Mouse (Mus musculus): ENCODE results near the gene Fkbpl. TPM values are rescaled to one million over a fixed set of nuclear protein-coding genes. Genes with fewer than 3 reads are reported as not detected.

Fkbpl gene
- polyA plus RNA-seq, 1 experiment from 2014 or later = 15.3 TPM

GRCm38 (mm10) chr17:34674524-34675204, 30.1 kb downstream of the Fkbpl start:
- Histone ChIP-seq H3K4me2 (replicated peaks) (no peak overlapping the region), H3K4me3 (no peak overlapping the region), H3K4me1 (peaks cover 15% of the 10 kb centered on the region), H3K9ac (replicated peaks) (no peak overlapping the region), H3K36me3 (no peaks in the 10 kb centered on the region), H3K27ac (replicated peaks) (no peak overlapping the region), H3K27me3 (peaks cover 43% of the 10 kb centered on the region), H3K9me3 (no peaks in the 10 kb centered on the region)
- no peak for ATAC-seq (replicated peaks)
- WGBS = 71% methylated on average over 11 of the region's 11 CpGs

DNA sequence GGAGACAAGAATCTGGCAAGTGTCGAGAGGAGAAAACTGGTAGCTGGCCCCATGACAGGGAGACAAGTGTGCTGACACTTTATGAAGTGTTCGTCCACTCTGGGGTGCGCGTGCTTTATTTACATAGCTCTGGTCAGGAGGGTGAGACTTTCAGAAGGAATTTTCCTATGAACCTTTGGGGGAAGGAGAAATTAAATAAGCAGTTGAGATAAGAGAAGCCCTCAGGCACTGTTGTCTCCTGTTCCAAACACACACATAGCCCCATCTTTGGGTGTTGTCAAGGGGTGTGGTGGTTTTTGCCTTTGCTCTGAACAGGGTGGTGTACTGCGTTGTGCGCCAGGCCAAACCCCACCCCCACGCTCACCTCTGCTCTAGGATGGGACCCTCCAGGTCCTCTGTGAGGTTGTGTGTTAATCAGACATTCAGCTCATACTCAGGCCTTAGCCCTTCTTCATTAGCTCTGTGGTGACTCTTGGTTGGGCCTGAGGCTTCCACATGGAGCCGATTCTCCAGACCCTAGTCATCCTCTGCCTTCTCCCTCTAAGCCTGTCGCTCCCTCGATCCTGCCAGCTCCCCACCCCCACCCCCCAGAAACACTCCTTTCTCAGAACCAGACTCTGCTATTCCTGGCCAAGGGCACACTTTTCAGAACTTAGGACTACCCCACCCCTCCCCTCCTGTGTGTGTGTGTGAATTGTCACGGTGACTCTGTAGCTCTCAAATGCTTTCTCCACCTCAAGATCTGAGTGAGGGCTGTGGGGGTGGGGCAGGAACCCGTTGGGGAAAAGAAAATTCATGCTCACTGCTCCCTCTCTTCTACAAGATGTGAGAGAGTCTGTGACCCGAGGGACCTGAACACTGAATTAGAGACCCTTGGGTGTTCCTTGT, 30.9 kb downstream of the Fkbpl start:
- WGBS = 78% methylated on average over 13 of the region's 13 CpGs
- ATAC-seq (replicated peaks) = no peak
- no peaks in the 10 kb centered on the region for H3K9me3 ChIP-seq
- H3K27ac ChIP-seq (replicated peaks) = no peak overlapping the region
- no peak overlapping the region for H3K9ac ChIP-seq (replicated peaks)
- no peak overlapping the region for H3K4me2 ChIP-seq (replicated peaks)
- peaks cover 15% of the 10 kb centered on the region for H3K4me1 ChIP-seq
- H3K36me3 ChIP-seq = no peaks in the 10 kb centered on the region
- no peak overlapping the region for H3K4me3 ChIP-seq
- H3K27me3 ChIP-seq = peaks cover 35% of the 10 kb centered on the region

DNA sequence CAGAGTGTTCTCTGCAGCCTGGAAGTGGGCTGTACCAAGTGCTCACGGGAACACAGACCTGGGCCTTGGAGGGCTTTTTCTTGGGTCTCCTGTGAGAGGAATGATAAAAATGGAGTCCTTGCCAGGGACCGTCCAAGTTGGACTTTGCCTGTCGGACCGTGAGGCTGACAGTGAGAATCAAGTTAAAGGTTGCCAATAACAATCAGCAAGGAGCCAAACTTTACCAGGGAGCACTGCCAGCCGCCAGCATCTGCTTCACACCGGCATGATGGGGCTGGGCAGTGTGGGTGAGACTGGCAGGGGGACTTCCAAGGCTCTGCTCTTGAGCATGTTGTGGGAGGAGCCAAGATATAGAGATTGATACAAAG, 31.5 kb downstream of the Fkbpl start:
- no peak overlapping the region for H3K9ac ChIP-seq (replicated peaks)

GRCm38 (mm10) chr17:34676671-34677070, 32.1 kb downstream of the Fkbpl start:
- 79% methylated on average over 12 of the region's 12 CpGs for WGBS
- H3K9me3 ChIP-seq = no peaks in the 10 kb centered on the region
- H3K27ac ChIP-seq (replicated peaks) = no peak overlapping the region
- H3K4me1 ChIP-seq = peaks cover 8% of the 10 kb centered on the region
- no peak for ATAC-seq (replicated peaks)
- H3K9ac ChIP-seq (replicated peaks) = no peak overlapping the region
- H3K36me3 ChIP-seq = no peaks in the 10 kb centered on the region
- H3K4me3 ChIP-seq = no peak overlapping the region
- H3K27me3 ChIP-seq = peaks cover 23% of the 10 kb centered on the region
- H3K4me2 ChIP-seq (replicated peaks) = no peak overlapping the region

More for the DNA sequence above, 31.5 kb downstream of the Fkbpl start:
- H3K27me3 ChIP-seq = peaks cover 28% of the 10 kb centered on the region
- WGBS = 71% methylated on average over 6 of the region's 6 CpGs
- no peak overlapping the region for H3K4me3 ChIP-seq
- H3K27ac ChIP-seq (replicated peaks) = no peak overlapping the region
- no peak for ATAC-seq (replicated peaks)
- no peak overlapping the region for H3K4me2 ChIP-seq (replicated peaks)
- no peaks in the 10 kb centered on the region for H3K9me3 ChIP-seq
- H3K4me1 ChIP-seq = peaks cover 14% of the 10 kb centered on the region
- no peaks in the 10 kb centered on the region for H3K36me3 ChIP-seq

DNA sequence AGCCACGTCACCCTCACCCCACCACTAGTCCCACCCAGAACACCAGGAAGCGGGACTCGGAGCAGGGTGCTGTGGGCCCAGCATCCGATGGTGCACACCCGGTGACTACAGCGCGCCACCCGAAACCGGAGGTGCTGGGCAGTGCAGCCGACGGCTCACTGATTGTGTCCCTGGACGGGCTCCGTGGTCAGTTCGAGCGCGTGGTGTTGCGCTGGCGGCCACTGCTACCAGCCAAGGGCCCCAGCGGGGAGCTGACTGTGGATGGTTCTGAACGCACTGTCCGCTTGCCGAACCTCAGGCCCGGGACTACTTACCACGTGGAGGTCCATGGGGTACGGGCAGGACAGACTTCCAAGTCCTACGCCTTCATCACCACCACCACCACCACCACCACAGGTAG, 35.6 kb downstream of the Fkbpl start:
- 84% methylated on average over 26 of the region's 26 CpGs for WGBS
- no peaks in the 10 kb centered on the region for H3K9me3 ChIP-seq
- H3K4me1 ChIP-seq = peaks cover 8% of the 10 kb centered on the region; the same call in 1 of the 2 replicates
- H3K4me3 ChIP-seq = no peak overlapping the region
- no peak for ATAC-seq (replicated peaks)
- H3K36me3 ChIP-seq = no peaks in the 10 kb centered on the region
- no peak overlapping the region for H3K4me2 ChIP-seq (replicated peaks)
- no peak overlapping the region for H3K9ac ChIP-seq (replicated peaks)
- H3K27me3 ChIP-seq = no peaks in the 10 kb centered on the region
- no peak overlapping the region for H3K27ac ChIP-seq (replicated peaks)

DNA sequence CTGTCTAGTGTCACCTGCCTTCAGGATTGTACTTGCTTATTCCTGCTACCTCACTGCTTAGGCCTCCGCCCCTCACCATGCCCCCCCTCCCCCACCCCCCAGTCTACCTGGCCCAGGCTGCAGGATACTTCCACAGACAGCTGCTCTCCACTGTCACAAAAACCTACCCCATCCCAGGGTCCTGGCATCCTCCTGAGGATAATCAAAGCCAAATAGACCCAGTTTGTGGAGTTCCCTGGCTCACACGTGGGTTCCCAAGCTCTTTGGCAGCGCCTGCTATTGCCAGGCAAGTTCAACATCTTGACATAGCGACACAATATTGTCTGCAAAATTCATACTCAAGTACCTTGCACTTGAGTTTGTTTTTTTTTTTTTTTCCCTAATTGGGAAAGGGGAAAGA, 36.1 kb downstream of the Fkbpl start:
- H3K4me2 ChIP-seq (replicated peaks) = no peak overlapping the region
- no peak overlapping the region for H3K9ac ChIP-seq (replicated peaks)
- no peaks in the 10 kb centered on the region for H3K27me3 ChIP-seq
- H3K4me3 ChIP-seq = no peak overlapping the region
- H3K9me3 ChIP-seq = no peaks in the 10 kb centered on the region
- peaks cover 8% of the 10 kb centered on the region; the same call in 1 of the 2 replicates for H3K4me1 ChIP-seq
- no peak overlapping the region for H3K27ac ChIP-seq (replicated peaks)
- WGBS = 74% methylated on average over 4 of the region's 4 CpGs
- no peaks in the 10 kb centered on the region for H3K36me3 ChIP-seq
- ATAC-seq (replicated peaks) = no peak

GRCm38 (mm10) chr17:34681132-34681571, 36.6 kb downstream of the Fkbpl start:
- H3K4me1 ChIP-seq = peaks cover 8% of the 10 kb centered on the region; the same call in 1 of the 2 replicates

DNA sequence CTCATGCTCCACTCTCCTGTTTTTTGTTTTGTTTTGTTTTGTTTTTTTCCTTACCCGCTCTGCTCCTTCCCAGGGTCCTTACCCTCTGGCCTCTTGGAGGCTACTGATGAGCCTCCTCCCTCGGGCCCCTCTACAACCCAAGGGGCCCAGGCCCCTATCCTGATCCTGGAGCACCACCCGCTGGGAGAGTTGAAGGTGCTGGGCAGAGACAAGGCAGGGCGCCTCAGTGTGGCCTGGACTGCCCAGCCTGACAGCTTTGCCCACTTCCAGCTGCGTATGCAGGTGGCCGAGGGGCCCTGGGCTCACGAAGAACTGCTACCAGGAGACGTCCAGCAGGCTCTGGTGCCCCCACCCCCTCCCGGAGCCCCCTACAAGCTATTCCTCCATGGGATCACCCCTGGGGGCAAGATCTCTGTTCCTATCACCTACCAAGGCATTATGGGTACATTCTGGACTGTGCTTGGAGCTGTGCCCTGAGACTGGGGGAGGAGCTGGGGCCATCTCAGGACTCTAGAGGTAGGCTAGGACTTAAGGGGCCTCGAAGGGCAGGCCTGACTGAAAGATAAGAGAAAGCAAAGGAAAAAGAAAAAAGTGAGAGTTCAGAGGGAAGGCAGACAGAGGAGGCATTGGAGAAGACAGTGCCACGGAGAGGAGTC, 37.4 kb downstream of the Fkbpl start:
- H3K36me3 ChIP-seq = no peaks in the 10 kb centered on the region
- H3K9ac ChIP-seq (replicated peaks) = no peak overlapping the region
- no peak for ATAC-seq (replicated peaks)
- H3K27ac ChIP-seq (replicated peaks) = no peak overlapping the region
- H3K9me3 ChIP-seq = no peaks in the 10 kb centered on the region
- no peak overlapping the region for H3K4me3 ChIP-seq
- 72% methylated on average over 11 of the region's 11 CpGs for WGBS
- H3K4me2 ChIP-seq (replicated peaks) = no peak overlapping the region
- no peaks in the 10 kb centered on the region for H3K27me3 ChIP-seq
- H3K4me1 ChIP-seq = peaks cover 8% of the 10 kb centered on the region; the same call in 1 of the 2 replicates

More at GRCm38 (mm10) chr17:34681132-34681571, 36.6 kb downstream of the Fkbpl start:
- Histone ChIP-seq H3K27ac (replicated peaks) (no peak overlapping the region), H3K36me3 (no peaks in the 10 kb centered on the region), H3K9ac (replicated peaks) (no peak overlapping the region), H3K27me3 (no peaks in the 10 kb centered on the region), H3K9me3 (no peaks in the 10 kb centered on the region), H3K4me3 (no peak overlapping the region), H3K4me2 (replicated peaks) (no peak overlapping the region)
- no peak for ATAC-seq (replicated peaks)
- 85% methylated on average over 17 of the region's 17 CpGs for WGBS

DNA sequence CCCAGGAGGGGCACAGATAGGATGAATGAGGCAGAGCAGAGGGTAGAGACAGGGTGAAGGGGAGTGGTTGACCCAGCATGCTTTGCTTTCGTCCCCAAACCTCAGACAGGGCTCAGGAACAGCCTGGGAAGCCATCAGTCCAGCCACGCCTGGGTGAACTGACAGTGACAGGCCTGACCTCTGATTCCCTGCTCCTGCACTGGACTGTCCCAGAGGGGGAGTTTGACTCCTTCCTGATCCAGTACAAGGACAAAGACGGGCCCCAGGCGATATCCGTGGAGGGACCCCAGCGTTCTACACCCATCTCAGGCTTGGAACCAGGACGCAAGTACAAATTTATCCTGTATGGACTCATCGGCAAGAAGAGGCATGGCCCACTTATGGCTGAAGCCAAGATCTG, 38.6 kb downstream of the Fkbpl start:
- 81% methylated on average over 8 of the region's 8 CpGs for WGBS
- Histone ChIP-seq H3K9me3 (no peaks in the 10 kb centered on the region), H3K4me3 (no peak overlapping the region), H3K27me3 (no peaks in the 10 kb centered on the region), H3K4me2 (replicated peaks) (no peak overlapping the region), H3K4me1 (peaks cover 8% of the 10 kb centered on the region; the same call in 1 of the 2 replicates), H3K27ac (replicated peaks) (no peak overlapping the region), H3K9ac (replicated peaks) (no peak overlapping the region), H3K36me3 (no peaks in the 10 kb centered on the region)
- ATAC-seq (replicated peaks) = no peak

DNA sequence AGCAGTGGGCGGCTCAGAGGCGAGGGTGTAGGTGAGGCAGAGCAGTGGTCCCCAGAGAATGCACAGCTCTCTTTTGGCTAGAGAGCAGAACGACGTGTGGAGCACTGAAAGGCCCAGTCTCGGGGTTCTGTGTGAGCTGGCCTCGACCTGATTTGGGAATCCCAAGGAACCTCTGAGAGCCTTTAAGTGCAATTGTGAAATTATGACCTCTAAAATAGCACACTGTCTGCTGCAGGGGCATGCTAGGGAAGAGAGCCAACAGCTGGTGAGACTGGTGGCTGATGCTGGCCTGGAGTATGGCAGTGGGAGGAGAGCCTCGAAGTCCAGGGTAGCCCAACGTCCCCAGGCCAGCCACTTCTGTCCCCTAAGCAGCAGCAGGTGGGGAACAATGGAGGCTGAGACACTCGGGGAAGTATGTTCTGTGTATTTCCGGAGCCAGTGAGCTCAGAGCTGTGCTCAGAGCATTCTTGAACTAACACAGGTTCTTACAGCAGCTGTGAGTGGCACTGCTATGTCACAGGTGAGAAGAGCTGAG, 39.2 kb downstream of the Fkbpl start:
- WGBS = 68% methylated on average over 10 of the region's 10 CpGs
- Histone ChIP-seq H3K9ac (replicated peaks) (no peak overlapping the region), H3K36me3 (no peaks in the 10 kb centered on the region), H3K27me3 (no peaks in the 10 kb centered on the region), H3K27ac (replicated peaks) (no peak overlapping the region), H3K9me3 (no peaks in the 10 kb centered on the region), H3K4me2 (replicated peaks) (no peak overlapping the region), H3K4me1 (peaks cover 8% of the 10 kb centered on the region; the same call in 1 of the 2 replicates), H3K4me3 (no peak overlapping the region)
- ATAC-seq (replicated peaks) = no peak

DNA sequence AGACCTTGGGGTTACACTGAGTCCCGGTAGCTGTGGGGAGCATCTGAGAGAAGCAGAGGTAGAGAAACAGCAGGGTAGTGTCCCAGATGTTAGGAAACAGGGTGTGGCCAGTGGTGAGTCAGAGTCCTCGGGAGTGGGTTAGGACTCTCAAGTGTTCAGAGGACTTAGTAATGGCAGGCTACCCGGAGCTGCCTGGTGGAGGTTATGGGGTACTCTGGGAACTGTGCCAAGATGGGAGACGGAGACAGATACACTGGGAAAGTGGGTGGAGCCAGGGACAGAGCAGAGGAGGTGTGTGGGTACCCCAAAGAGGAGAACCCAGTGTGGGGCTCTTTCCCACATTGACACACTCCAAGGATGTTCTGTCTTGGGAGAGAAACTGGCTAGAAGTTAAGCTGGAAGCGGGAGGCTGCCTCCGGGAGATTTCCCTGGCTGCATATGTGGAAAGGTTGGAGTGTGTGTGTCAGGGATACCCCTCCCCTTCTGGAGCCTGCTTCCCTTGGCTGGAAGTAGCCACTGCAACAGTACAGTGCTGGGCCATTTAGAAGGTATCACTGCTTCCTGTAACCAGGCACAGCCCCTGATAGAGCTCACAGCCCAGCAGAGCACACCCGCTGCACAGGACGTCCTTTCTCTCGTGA, 39.8 kb downstream of the Fkbpl start:
- Histone ChIP-seq H3K4me2 (replicated peaks) (no peak overlapping the region), H3K4me3 (no peak overlapping the region), H3K27ac (replicated peaks) (no peak overlapping the region), H3K36me3 (no peaks in the 10 kb centered on the region), H3K9me3 (no peaks in the 10 kb centered on the region), H3K27me3 (no peaks in the 10 kb centered on the region), H3K4me1 (peaks cover 8% of the 10 kb centered on the region; the same call in 1 of the 2 replicates), H3K9ac (replicated peaks) (no peak overlapping the region)
- 61% methylated on average over 9 of the region's 9 CpGs for WGBS
- ATAC-seq (replicated peaks) = no peak

Data from forebrain, embryonic 15.5 days (tissue).